Mouse (Mus musculus): ENCODE measurements around the gene Ak2. TPM values are rescaled to one million over a fixed set of nuclear protein-coding genes. Genes with fewer than 3 reads are reported as not detected.

The Ak2 gene
- total RNA-seq (2012; rRNA removed) (263 and 330 TPM in 2 replicates), polyA plus RNA-seq (2012; ENCODE audit: insufficient read depth in 1 of 2, insufficient read length in 2 of 2, low read depth in 1 of 2, low replicate concordance in 2 of 2, missing spikeins in 1 of 2) (100 to 1,000 TPM in 1 of 2 experiments, not detected in 1; 366 TPM)

GRCm38 (mm10) chr4:128991500-128992008 lies at the start of gene Ak2:
TSS of gene Ak2 (plus strand) at chr4:128991958.
- no peak within 1 kb of the TSS for H3K4me3 ChIP-seq (ENCODE audit: control insufficient read depth in 1 of 2, insufficient read depth in 1 of 2, low read depth in 2 of 2, low read length in 2 of 2)
- no peaks in the 10 kb centered on the region for H3K9me3 ChIP-seq (replicated peaks; ENCODE audit: insufficient read depth, low read length)
- H3K79me2 ChIP-seq (ENCODE audit: control insufficient read depth, insufficient read depth, low read length, poor library complexity) = peaks cover 33% of the 10 kb centered on the region
- peak within 1 kb of the TSS; percentile 45 for H3K27ac ChIP-seq (ENCODE audit: control insufficient read depth, low read depth, low read length)
- TF ChIP-seq ELF1 (IDR thresholded peaks at IDR 0.05; ENCODE audit: low read depth, low read length) (no peak), MYC (IDR thresholded peaks at IDR 0.05; ENCODE audit: low read depth, low read length) (no peak), POLR2A (IDR thresholded peaks at IDR 0.05; ENCODE audit: control insufficient read depth in 1 of 2, insufficient read depth in 1 of 2, low read depth in 1 of 2, low read length in 2 of 2, poor library complexity in 1 of 2) (no peak), RCOR1 (IDR thresholded peaks at IDR 0.05; ENCODE audit: low read depth, low read length) (no peak), UBTF (IDR thresholded peaks at IDR 0.05; ENCODE audit: borderline replicate concordance, insufficient read depth, low read depth, low read length) (no peak), SIN3A (IDR thresholded peaks at IDR 0.05; ENCODE audit: low read length) (no peak), USF1 (IDR thresholded peaks at IDR 0.05; ENCODE audit: low read depth, low read length) (no peak), HCFC1 (IDR thresholded peaks at IDR 0.05; ENCODE audit: low read depth, low read length) (no peak), GABPA (IDR thresholded peaks at IDR 0.05; ENCODE audit: low read depth, low read length) (no peak), KAT2A (conservative IDR thresholded peaks at IDR 0.05; ENCODE audit: low read depth, low read length) (no peak), E2F4 (IDR thresholded peaks at IDR 0.05; ENCODE audit: borderline replicate concordance, low read depth, low read length) (no peak), NELFE (IDR thresholded peaks at IDR 0.05; ENCODE audit: low read depth, low read length) (no peak)
- H3K9ac ChIP-seq (ENCODE audit: control insufficient read depth, low read depth, low read length, poor library complexity, severe bottlenecking) = peak within 1 kb of the TSS; percentile 55
- H3K27me3 ChIP-seq (ENCODE audit: control insufficient read depth in 1 of 2, insufficient read depth in 2 of 2, low read length in 2 of 2) = peaks cover 0 to 2% of the 10 kb centered on the region in 2 experiments; a peak in 2 of 4 replicates
- no peak for DNase-seq (ENCODE audit: low read depth, low spot score)
- H3K4me1 ChIP-seq (ENCODE audit: control insufficient read depth in 1 of 2, insufficient read depth in 2 of 2, low read length in 2 of 2) = peaks cover 0 to 29% of the 10 kb centered on the region in 2 experiments; a peak in 3 of 4 replicates
- H3K36me3 ChIP-seq (ENCODE audit: control insufficient read depth in 1 of 2, insufficient read depth in 2 of 2, low read length in 2 of 2) = peaks cover 0 to 24% of the 10 kb centered on the region in 2 experiments; a peak in 3 of 4 replicates

DNA sequence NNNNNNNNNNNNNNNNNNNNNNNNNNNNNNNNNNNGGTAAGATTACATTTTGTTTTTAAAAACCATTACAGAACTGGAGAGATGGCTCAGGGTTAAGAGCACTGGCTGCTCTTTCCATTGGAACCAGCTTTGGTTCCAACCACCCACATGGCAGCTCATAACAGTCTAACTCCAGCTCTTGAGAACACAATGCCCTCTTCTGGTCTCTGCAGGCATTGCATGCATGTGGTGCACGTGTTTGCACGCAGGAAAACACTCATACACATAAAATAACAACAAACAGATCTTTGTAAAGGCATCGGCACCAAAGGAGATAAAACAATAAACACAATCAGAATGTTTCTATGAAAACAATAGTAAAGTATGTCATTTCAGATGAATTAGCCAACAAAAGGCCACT lies 49.4 kb upstream of the Ak2 start:
- H3K27me3 ChIP-seq (ENCODE audit: control insufficient read depth in 1 of 2, insufficient read depth in 2 of 2, low read length in 2 of 2) = peaks cover 0 to 1% of the 10 kb centered on the region in 2 experiments; a peak in 2 of 4 replicates
- H3K36me3 ChIP-seq (ENCODE audit: control insufficient read depth in 1 of 2, insufficient read depth in 2 of 2, low read length in 2 of 2) = no peaks in the 10 kb centered on the region
- TF ChIP-seq NELFE (IDR thresholded peaks at IDR 0.05; ENCODE audit: low read depth, low read length) (no peak), SIN3A (IDR thresholded peaks at IDR 0.05; ENCODE audit: low read length) (0 out of 2 replicates have a peak, but pooled peaks have one; percentile 22), RAD21 (IDR thresholded peaks at IDR 0.05; ENCODE audit: low read depth, low read length) (peak; percentile 51), MAX (IDR thresholded peaks at IDR 0.05; ENCODE audit: low read length) (peak; percentile 76), CTCF (IDR thresholded peaks at IDR 0.05 in 2 of 3, conservative IDR thresholded peaks at IDR 0.05 in 1 of 3; ENCODE audit: control insufficient read depth in 1 of 3, insufficient read depth in 1 of 3, low read depth in 2 of 3, low read length in 3 of 3, poor library complexity in 1 of 3, severe bottlenecking in 1 of 3) (peak; percentile 57 to 66 (median 60)), ELF1 (IDR thresholded peaks at IDR 0.05; ENCODE audit: low read depth, low read length) (no peak), MYC (IDR thresholded peaks at IDR 0.05; ENCODE audit: low read depth, low read length) (peak; percentile 93), SMC3 (IDR thresholded peaks at IDR 0.05; ENCODE audit: low read depth, low read length) (peak; percentile 54), BHLHE40 (IDR thresholded peaks at IDR 0.05; ENCODE audit: borderline replicate concordance, low read depth, low read length) (peak; percentile 69; the same call in 1 of the 2 replicates), MXI1 (IDR thresholded peaks at IDR 0.05; ENCODE audit: low read depth, low read length) (peak; percentile 61; the same call in 1 of the 2 replicates), EP300 (IDR thresholded peaks at IDR 0.05; ENCODE audit: low read depth in 1 of 2, low read length in 2 of 2) (no peak)
- peak; percentile 67 for DNase-seq (ENCODE audit: low read depth, low spot score)
- H3K4me1 ChIP-seq (ENCODE audit: control insufficient read depth in 1 of 2, insufficient read depth in 2 of 2, low read length in 2 of 2) = no peaks in the 10 kb centered on the region
- H3K27ac ChIP-seq (ENCODE audit: control insufficient read depth, low read depth, low read length) = no peak overlapping the region
- no peak overlapping the region for H3K4me3 ChIP-seq (ENCODE audit: control insufficient read depth in 1 of 2, insufficient read depth in 1 of 2, low read depth in 2 of 2, low read length in 2 of 2)
- no peaks in the 10 kb centered on the region for H3K79me2 ChIP-seq (ENCODE audit: control insufficient read depth, insufficient read depth, low read length, poor library complexity)
- no peak overlapping the region for H3K9ac ChIP-seq (ENCODE audit: control insufficient read depth, low read depth, low read length, poor library complexity, severe bottlenecking)
- H3K9me3 ChIP-seq (replicated peaks; ENCODE audit: insufficient read depth, low read length) = no peaks in the 10 kb centered on the region

Measured in MEL (cell line).